Mouse (Mus musculus) spleen, postnatal 4 days (tissue): ENCODE results near the gene H1f0.

ENCODE experiments used
- DNase-seq, 2 experiments: peaks; one replicate each; pipeline ENCODE4 v3.0.0; 2022; ENCODE audit warnings: low spot score in 2 of 2

Gene H1f0

DNA sequence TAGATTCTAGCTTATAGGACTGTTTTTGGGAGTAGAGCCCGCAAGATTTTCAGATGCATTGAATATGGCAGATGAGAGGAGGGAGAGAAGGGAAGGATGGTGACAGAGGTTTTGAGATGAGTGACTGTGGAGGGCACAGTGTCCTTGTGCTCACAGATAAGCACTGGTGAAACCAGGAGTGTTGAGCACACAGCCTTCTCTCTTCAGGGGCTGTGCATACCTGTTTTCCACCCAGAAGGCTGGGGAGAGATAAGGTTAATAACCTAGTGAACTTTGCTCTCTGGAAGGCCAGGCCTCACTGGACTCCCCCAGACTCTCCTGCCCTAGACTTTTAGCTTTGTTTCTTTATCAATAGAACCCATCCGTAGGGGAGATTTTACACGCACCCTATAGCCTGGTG lies 40.2 kb downstream of the H1f0 start:
- DNase-seq = no peak

DNA sequence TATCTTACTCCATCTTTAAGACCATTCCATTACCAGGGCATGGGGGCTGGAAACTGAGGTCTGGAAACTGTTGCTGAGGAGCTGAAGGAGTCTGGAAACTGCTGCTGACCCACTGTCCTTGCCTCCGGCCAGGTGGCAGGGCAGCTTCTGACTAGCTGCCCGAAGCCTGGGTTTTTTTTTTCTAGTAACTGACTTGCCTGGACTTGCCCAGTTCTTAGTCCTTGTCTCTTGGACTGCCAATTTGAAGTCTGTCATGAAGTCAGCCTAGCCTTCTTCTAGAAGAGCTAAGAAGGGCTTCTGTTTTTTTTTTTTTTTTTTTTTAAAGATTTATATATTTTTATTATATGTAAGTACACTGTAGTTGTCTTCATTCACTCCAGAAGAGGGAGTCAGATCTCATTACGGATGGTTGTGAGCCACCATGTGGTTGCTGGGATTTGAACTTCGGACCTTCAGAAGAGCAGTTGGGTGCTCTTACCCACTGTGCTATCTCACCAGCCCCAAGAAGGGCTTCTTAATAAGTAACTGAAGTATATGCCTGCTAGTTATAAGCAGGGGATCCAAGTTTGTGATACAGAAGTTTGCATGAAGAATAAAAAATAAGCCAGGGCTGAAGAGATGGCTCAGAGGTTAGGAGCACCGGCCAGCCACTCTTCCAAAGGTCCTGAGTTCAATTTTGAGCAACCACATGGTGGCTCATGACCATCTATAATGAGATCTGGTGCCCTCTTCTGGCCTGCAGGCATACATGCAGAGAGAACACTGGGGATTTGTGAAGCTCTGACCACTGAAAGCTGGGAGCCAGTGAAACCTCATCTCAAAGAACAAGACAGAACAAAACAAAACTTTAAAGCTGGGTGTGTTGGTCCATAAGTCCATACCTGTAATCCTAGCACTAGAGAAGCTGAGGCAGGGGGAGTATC lies 43.1 kb downstream of the H1f0 start:
- DNase-seq = no peak

DNA sequence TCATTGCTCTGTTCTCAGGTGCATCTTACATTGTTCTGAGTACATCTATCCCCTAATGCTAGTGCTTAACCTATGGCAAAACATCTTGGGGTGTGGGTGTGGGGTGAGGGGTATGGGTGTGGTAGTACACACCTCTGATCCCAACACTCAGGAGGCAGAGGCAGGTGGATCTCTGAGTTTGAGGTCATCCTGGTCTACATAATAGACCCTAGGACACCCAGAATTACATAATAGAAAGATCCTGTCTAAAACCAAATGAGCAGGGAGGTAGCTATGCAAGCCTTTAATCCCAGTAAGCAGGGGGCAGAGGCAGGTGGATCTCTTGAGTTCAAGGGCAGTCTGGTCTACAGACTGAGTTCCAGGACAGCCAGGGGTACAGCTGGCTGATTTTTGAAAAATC lies 45.5 kb downstream of the H1f0 start:
- DNase-seq = no peak

DNA sequence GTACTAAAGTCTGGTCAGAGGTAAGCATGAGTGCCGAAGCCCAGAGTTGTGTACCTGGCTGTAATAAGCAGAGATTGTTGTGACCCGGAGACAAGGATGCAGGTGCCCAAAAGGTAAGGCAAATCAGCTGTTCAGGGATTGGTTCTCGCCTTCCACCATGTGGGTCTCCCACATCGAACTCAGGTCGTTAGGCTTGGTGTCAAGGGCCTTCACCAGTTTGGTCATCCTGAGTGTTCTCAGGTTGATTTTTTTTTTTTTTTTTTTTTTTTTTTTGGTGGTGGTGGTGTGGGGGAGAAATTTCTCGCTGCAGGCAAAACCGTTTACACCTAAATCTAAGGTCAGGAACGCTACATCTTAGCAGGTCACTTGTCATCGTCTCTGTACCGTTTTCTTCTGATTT lies 46.2 kb downstream of the H1f0 start:
- DNase-seq = no peak

DNA sequence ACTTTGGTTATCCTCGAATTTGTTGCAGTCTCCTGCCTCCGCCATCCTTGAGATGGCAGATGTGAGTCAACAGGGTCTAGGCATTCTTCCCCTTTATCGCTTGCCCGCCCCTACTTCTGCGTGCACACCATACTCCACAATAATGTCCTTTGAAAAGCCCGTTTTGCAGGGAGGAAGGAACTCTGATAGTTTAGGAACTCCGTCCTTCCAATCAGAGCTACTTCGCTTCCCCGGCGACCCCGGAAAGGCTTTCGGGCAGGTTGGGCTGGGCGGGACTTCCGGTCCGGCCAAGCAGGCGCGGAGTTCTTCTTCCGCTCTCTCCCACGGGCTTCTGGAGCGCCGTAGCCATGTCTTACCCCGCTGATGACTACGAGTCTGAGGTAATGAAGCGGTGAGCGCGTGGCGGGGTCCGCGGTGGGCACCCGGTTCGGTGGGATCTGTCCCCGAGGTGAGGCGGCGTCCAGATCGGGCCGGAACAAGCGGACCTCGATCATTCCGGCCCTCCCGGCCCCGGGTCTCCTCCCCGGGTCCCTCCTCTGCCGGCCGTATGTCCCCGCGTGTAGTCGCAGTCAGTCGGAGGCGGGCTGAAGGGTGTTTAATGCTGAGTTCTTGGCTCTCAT lies 46.8 kb downstream of the H1f0 start, which contains the start of gene Eif3l:
Eif3l (plus strand) TSS at position 267 of the 620 bp plus-strand sequence.
- peak; percentile 84 to 92 for DNase-seq

DNA sequence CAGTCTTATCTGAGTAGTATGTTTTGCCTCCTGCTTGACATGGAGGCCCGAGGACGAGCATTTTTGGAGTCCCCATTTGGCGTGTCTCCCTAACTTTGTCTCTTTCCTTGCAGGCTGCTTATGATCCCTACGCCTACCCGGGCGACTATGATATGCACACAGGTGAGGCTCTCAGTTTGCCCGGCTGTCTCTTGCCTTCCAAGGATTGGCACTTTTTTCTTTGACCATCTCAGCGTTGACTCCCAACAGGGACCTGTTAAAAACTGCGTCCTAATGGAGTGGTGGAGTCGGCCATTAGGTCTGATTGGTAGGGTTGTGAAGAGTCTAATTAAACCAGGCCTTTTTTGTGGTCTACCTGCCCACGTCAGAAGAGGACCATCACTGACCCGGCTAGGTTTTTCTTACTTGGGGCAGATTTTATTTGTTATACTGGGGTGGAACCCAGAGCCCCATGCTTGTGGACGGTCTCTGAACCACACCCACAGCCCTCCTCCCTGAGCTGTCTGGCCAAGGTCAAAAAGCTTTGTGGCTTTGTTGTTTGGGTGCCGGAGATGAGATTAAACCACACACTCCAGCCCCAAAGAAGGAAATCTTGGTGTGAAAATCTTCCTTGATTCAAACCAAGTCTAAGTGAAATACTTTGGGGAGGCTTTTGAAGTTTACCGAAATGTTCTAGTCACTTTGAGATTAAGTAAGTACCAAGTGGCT lies 47.6 kb downstream of the H1f0 start:
- no peak for DNase-seq

DNA sequence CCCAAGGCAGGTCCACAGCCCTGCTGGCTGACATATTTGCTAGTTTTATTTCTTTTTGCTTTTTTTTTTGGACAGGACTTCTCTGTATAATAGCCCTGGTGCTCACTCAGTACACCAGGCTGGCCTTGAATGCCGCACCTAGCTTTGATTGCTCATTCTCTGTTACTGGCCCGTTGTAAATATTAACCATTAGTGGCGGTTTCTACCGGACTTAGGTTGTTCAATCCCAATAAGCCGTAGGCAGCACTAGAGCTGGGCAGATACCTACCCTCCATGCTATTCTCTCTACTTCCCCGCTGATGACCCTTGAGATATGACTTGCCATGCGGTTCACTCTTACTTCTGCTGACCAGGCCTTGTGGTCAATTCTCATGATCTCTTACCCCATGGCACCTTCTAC lies 51.3 kb downstream of the H1f0 start:
- DNase-seq = no peak
